Mouse (Mus musculus) C2C12 (cell line): ENCODE measurements around the gene Kif1a. TPM values are rescaled to one million over a fixed set of nuclear protein-coding genes. Genes with fewer than 3 reads are reported as not detected.

Source experiments
- H3K27me3 ChIP-seq: one replicate; pipeline ENCODE4 v1.6.1; 2011; ENCODE audit not compliant: control insufficient read depth, insufficient read depth, insufficient read length
- H3K36me3 ChIP-seq: one replicate; pipeline ENCODE4 v1.6.1; 2011; ENCODE audit not compliant: control insufficient read depth, insufficient read depth
- H3K4me3 ChIP-seq: one replicate; pipeline ENCODE4 v1.5.1; 2011; ENCODE audit warnings: mild to moderate bottlenecking, control low read depth; ENCODE audit not compliant: poor library complexity, insufficient read depth, severe bottlenecking
- H3K79me2 ChIP-seq: one replicate; pipeline ENCODE4 v1.6.1; 2011; ENCODE audit not compliant: control insufficient read depth, insufficient read depth
- H3K79me3 ChIP-seq: one replicate; pipeline ENCODE4 v1.6.1; 2011; ENCODE audit warnings: low read depth, control low read depth
- H3ac ChIP-seq: one replicate; pipeline ENCODE3; 2011; ENCODE audit warnings: low read depth; ENCODE audit not compliant: control insufficient read depth, insufficient read length
- CEBPB ChIP-seq: IDR thresholded peaks from one replicate; pipeline ENCODE4 v1.6.1; 2011; ENCODE audit warnings: low read depth, mild to moderate bottlenecking, control low read depth, moderate library complexity
- CTCF ChIP-seq: IDR thresholded peaks from one replicate; pipeline ENCODE4 v1.5.1; 2011; ENCODE audit not compliant: control insufficient read depth, insufficient read depth, insufficient read length
- FOSL1 ChIP-seq: IDR thresholded peaks from one replicate; pipeline ENCODE4 v1.8.0; 2011; ENCODE audit warnings: mild to moderate bottlenecking, low read length; ENCODE audit not compliant: poor library complexity, insufficient read depth, severe bottlenecking
- MAX ChIP-seq: IDR thresholded peaks from one replicate; pipeline ENCODE4 v1.6.1; 2011; ENCODE audit warnings: mild to moderate bottlenecking, control low read depth
- MYOD1 ChIP-seq: IDR thresholded peaks from one replicate; pipeline ENCODE4 v1.6.1; 2011; ENCODE audit warnings: low read depth; ENCODE audit not compliant: control insufficient read depth, insufficient read length
- MYOG ChIP-seq: IDR thresholded peaks from one replicate; pipeline ENCODE4 v1.6.1; 2011; ENCODE audit not compliant: control insufficient read depth, insufficient read length; ENCODE audit errors: extremely low read depth
- USF1 ChIP-seq: IDR thresholded peaks from one replicate; pipeline ENCODE4 v1.6.1; 2011; ENCODE audit warnings: low read depth, mild to moderate bottlenecking, control low read depth, moderate library complexity
- polyA plus RNA-seq: library from polyadenylated mRNA; unstranded; fragments of >200 nt; fragmentation: generic; extraction: Trizol; gene quantifications from one replicate; pipeline ENCODE4 v1.2.1, GENCODE M21; 2012; ENCODE audit warnings: missing spikeins

Gene Kif1a
- polyA plus RNA-seq, 1 experiment: 3.4 TPM

GRCm38 (mm10) chr1:93085136-93085535, 16.6 kb downstream of the Kif1a start:
- Histone ChIP-seq H3ac (no peak overlapping the region), H3K79me2 (no peaks in the 10 kb centered on the region), H3K79me3 (no peaks in the 10 kb centered on the region), H3K36me3 (no peaks in the 10 kb centered on the region), H3K27me3 (peaks cover 3% of the 10 kb centered on the region), H3K4me3 (no peak overlapping the region)
- TF ChIP-seq MYOG: no peak
- no peak for TF ChIP-seq FOSL1
- TF ChIP-seq USF1: no peak
- no peak for TF ChIP-seq CTCF
- TF ChIP-seq MAX: no peak
- TF ChIP-seq MYOD1: no peak
- TF ChIP-seq CEBPB: no peak

GRCm38 (mm10) chr1:93083420-93084285, 18.1 kb downstream of the Kif1a start:
- Histone ChIP-seq H3K79me3 (no peaks in the 10 kb centered on the region), H3K4me3 (no peak overlapping the region), H3K27me3 (peaks cover 3% of the 10 kb centered on the region), H3K79me2 (no peaks in the 10 kb centered on the region), H3ac (no peak overlapping the region), H3K36me3 (no peaks in the 10 kb centered on the region)
- TF ChIP-seq MAX (no peak), FOSL1 (no peak), MYOD1 (no peak), CTCF (no peak), MYOG (no peak), CEBPB (no peak), USF1 (no peak)

GRCm38 (mm10) chr1:93082121-93082520, 19.6 kb downstream of the Kif1a start:
- no peaks in the 10 kb centered on the region for H3K36me3 ChIP-seq
- TF ChIP-seq CEBPB (no peak), MAX (no peak), CTCF (no peak), FOSL1 (no peak), MYOD1 (no peak), MYOG (no peak), USF1 (no peak)
- H3K79me3 ChIP-seq: no peaks in the 10 kb centered on the region
- no peaks in the 10 kb centered on the region for H3K27me3 ChIP-seq
- H3ac ChIP-seq: no peak overlapping the region
- no peak overlapping the region for H3K4me3 ChIP-seq
- no peaks in the 10 kb centered on the region for H3K79me2 ChIP-seq

- H3K79me3 ChIP-seq: no peaks in the 10 kb centered on the region
- H3K4me3 ChIP-seq: no peak overlapping the region
- H3ac ChIP-seq: no peak overlapping the region
- no peaks in the 10 kb centered on the region for H3K79me2 ChIP-seq
- H3K36me3 ChIP-seq: no peaks in the 10 kb centered on the region
- H3K27me3 ChIP-seq: no peaks in the 10 kb centered on the region
- TF ChIP-seq CTCF (peak; percentile 24), FOSL1 (no peak), MYOG (no peak), MAX (no peak)
Observed at GRCm38 (mm10) chr1:93080930-93081589, 20.7 kb downstream of the Kif1a start.

- Histone ChIP-seq H3K27me3 (no peaks in the 10 kb centered on the region), H3K4me3 (no peak overlapping the region), H3K79me2 (no peaks in the 10 kb centered on the region), H3ac (no peak overlapping the region), H3K36me3 (no peaks in the 10 kb centered on the region), H3K79me3 (no peaks in the 10 kb centered on the region)
- no peak for TF ChIP-seq USF1
- no peak for TF ChIP-seq CTCF
- TF ChIP-seq MAX: no peak
- no peak for TF ChIP-seq FOSL1
- TF ChIP-seq MYOG: no peak
- no peak for TF ChIP-seq MYOD1
- TF ChIP-seq CEBPB: no peak
Observed at GRCm38 (mm10) chr1:93079602-93080001, 22.1 kb downstream of the Kif1a start.
